Mouse (Mus musculus): ENCODE measurements around the gene Gnai2. TPM values are rescaled to one million over a fixed set of nuclear protein-coding genes. Genes with fewer than 3 reads are reported as not detected.
A peak's percentile ranks its signal among the peaks of the same experiment; 100 is the strongest.

The Gnai2 gene
- polyA plus RNA-seq, 1 experiment from 2014 or later = 570 TPM

GRCm38 (mm10) chr9:107615035-107615434, 20.1 kb downstream of the Gnai2 start:
- no peak for ATAC-seq (ENCODE audit: low FRiP score)
- peaks cover 63% of the 10 kb centered on the region for H3K36me3 ChIP-seq (replicated peaks)
- H3K27ac ChIP-seq = peak overlapping the region; percentile 43; the same call in 1 of the 2 replicates
- H3K4me2 ChIP-seq = no peak overlapping the region
- 82% methylated on average over 4 of the region's 4 CpGs for WGBS
- H3K4me1 ChIP-seq = peaks cover 53% of the 10 kb centered on the region
- no peaks in the 10 kb centered on the region for H3K9me3 ChIP-seq
- H3K4me3 ChIP-seq (replicated peaks) = no peak overlapping the region
- no peaks in the 10 kb centered on the region for H3K27me3 ChIP-seq
- H3K9ac ChIP-seq = no peak overlapping the region

GRCm38 (mm10) chr9:107612945-107613569, 22.1 kb downstream of the Gnai2 start:
- Histone ChIP-seq H3K27ac (peak overlapping the region; percentile 99), H3K27me3 (no peaks in the 10 kb centered on the region), H3K9ac (peak overlapping the region; percentile 71; the same call in 1 of the 2 replicates), H3K9me3 (no peaks in the 10 kb centered on the region), H3K4me2 (peak overlapping the region; percentile 61), H3K36me3 (replicated peaks) (peaks cover 43% of the 10 kb centered on the region), H3K4me3 (replicated peaks) (peak overlapping the region; percentile 36), H3K4me1 (peaks cover 55% of the 10 kb centered on the region)
- 0 out of 2 replicates have a peak, but pooled peaks have one; percentile 9 for ATAC-seq (ENCODE audit: low FRiP score)
- WGBS = 13% methylated on average over 12 of the region's 12 CpGs

GRCm38 (mm10) chr9:107612191-107612944, 22.8 kb downstream of the Gnai2 start:
- no peaks in the 10 kb centered on the region for H3K27me3 ChIP-seq
- H3K9ac ChIP-seq = peak overlapping the region; percentile 71
- peaks cover 37% of the 10 kb centered on the region for H3K36me3 ChIP-seq (replicated peaks)
- WGBS = 1% methylated on average over 45 of the region's 48 CpGs
- ATAC-seq (ENCODE audit: low FRiP score) = peak; percentile 94
- H3K27ac ChIP-seq = peak overlapping the region; percentile 99
- H3K4me3 ChIP-seq (replicated peaks) = peak overlapping the region; percentile 36
- peaks cover 62% of the 10 kb centered on the region for H3K4me1 ChIP-seq
- no peaks in the 10 kb centered on the region for H3K9me3 ChIP-seq
- H3K4me2 ChIP-seq = peak overlapping the region; percentile 61

GRCm38 (mm10) chr9:107611456-107612190, 23.5 kb downstream of the Gnai2 start:
- H3K4me2 ChIP-seq = peak overlapping the region; percentile 61
- H3K9me3 ChIP-seq = no peaks in the 10 kb centered on the region
- 69% methylated on average over 6 of the region's 6 CpGs for WGBS
- H3K9ac ChIP-seq = peak overlapping the region; percentile 71
- ATAC-seq (ENCODE audit: low FRiP score) = no peak; the same call in 1 of the 2 replicates
- H3K4me3 ChIP-seq (replicated peaks) = peak overlapping the region; percentile 36
- peaks cover 31% of the 10 kb centered on the region for H3K36me3 ChIP-seq (replicated peaks)
- peak overlapping the region; percentile 99 for H3K27ac ChIP-seq
- no peaks in the 10 kb centered on the region; the same call in 1 of the 2 replicates for H3K27me3 ChIP-seq
- peaks cover 69% of the 10 kb centered on the region for H3K4me1 ChIP-seq

- Histone ChIP-seq H3K27me3 (no peaks in the 10 kb centered on the region; the same call in 1 of the 2 replicates), H3K9me3 (no peaks in the 10 kb centered on the region), H3K27ac (peak overlapping the region; percentile 46; the same call in 1 of the 2 replicates), H3K4me2 (no peak overlapping the region), H3K36me3 (replicated peaks) (peaks cover 9% of the 10 kb centered on the region), H3K4me3 (replicated peaks) (no peak overlapping the region), H3K4me1 (peaks cover 72% of the 10 kb centered on the region), H3K9ac (peak overlapping the region; percentile 33; the same call in 1 of the 2 replicates)
- 66% methylated on average over 4 of the region's 4 CpGs for WGBS
- no peak for ATAC-seq (ENCODE audit: low FRiP score)
These were observed 25.7 kb downstream of the Gnai2 start for GRCm38 (mm10) chr9:107609433-107609830.

- no peak within 1 kb of the TSS for H3K4me3 ChIP-seq (replicated peaks)
- peaks cover 3% of the 10 kb centered on the region; the same call in 1 of the 2 replicates for H3K36me3 ChIP-seq (replicated peaks)
- no peaks in the 10 kb centered on the region for H3K9me3 ChIP-seq
- H3K27ac ChIP-seq = peak within 1 kb of the TSS; percentile 46; the same call in 1 of the 2 replicates
- no peak for ATAC-seq (ENCODE audit: low FRiP score)
- 44% methylated on average over 11 of the region's 12 CpGs for WGBS
- H3K27me3 ChIP-seq = no peaks in the 10 kb centered on the region; the same call in 1 of the 2 replicates
- H3K4me2 ChIP-seq = peak within 1 kb of the TSS; percentile 22; the same call in 1 of the 2 replicates
- peak within 1 kb of the TSS; percentile 33; the same call in 1 of the 2 replicates for H3K9ac ChIP-seq
- peaks cover 71% of the 10 kb centered on the region for H3K4me1 ChIP-seq
These were observed 26.3 kb downstream of the Gnai2 start, which contains the start of gene Sema3b for GRCm38 (mm10) chr9:107608741-107609432. Gene Sema3b, minus strand, starts transcription at chr9:107609229.

GRCm38 (mm10) chr9:107607653-107608245, 27.4 kb downstream of the Gnai2 start:
- no peak overlapping the region for H3K4me2 ChIP-seq
- WGBS = 59% methylated on average over 9 of the region's 9 CpGs
- no peak overlapping the region for H3K9ac ChIP-seq
- H3K27me3 ChIP-seq = no peaks in the 10 kb centered on the region; the same call in 1 of the 2 replicates
- H3K4me1 ChIP-seq = peaks cover 62% of the 10 kb centered on the region
- H3K9me3 ChIP-seq = no peaks in the 10 kb centered on the region
- no peak for ATAC-seq (ENCODE audit: low FRiP score)
- no peak overlapping the region for H3K27ac ChIP-seq
- H3K36me3 ChIP-seq (replicated peaks) = no peaks in the 10 kb centered on the region
- no peak overlapping the region for H3K4me3 ChIP-seq (replicated peaks)

GRCm38 (mm10) chr9:107607036-107607435, 28.1 kb downstream of the Gnai2 start:
- no peak overlapping the region for H3K27ac ChIP-seq
- 0 out of 2 replicates have a peak overlapping the region, but pooled peaks have one; percentile 25 for H3K9ac ChIP-seq
- H3K4me2 ChIP-seq = no peak overlapping the region
- no peak for ATAC-seq (ENCODE audit: low FRiP score)
- peaks cover 63% of the 10 kb centered on the region for H3K4me1 ChIP-seq
- H3K9me3 ChIP-seq = no peaks in the 10 kb centered on the region
- H3K36me3 ChIP-seq (replicated peaks) = no peaks in the 10 kb centered on the region
- WGBS = 75% methylated on average over 2 of the region's 2 CpGs
- H3K4me3 ChIP-seq (replicated peaks) = no peak overlapping the region
- H3K27me3 ChIP-seq = no peaks in the 10 kb centered on the region; the same call in 1 of the 2 replicates

GRCm38 (mm10) chr9:107606591-107606990, 28.6 kb downstream of the Gnai2 start:
- 21% methylated on average over 9 of the region's 9 CpGs for WGBS
- no peak for ATAC-seq (ENCODE audit: low FRiP score)
- Histone ChIP-seq H3K4me2 (no peak overlapping the region), H3K9me3 (no peaks in the 10 kb centered on the region), H3K27me3 (no peaks in the 10 kb centered on the region; the same call in 1 of the 2 replicates), H3K9ac (peak overlapping the region; percentile 25; the same call in 1 of the 2 replicates), H3K27ac (no peak overlapping the region), H3K4me3 (replicated peaks) (no peak overlapping the region), H3K4me1 (peaks cover 58% of the 10 kb centered on the region), H3K36me3 (replicated peaks) (no peaks in the 10 kb centered on the region)

GRCm38 (mm10) chr9:107605041-107605661, 30.0 kb downstream of the Gnai2 start:
- peak overlapping the region; percentile 15; the same call in 1 of the 2 replicates for H3K4me2 ChIP-seq
- no peak for ATAC-seq (ENCODE audit: low FRiP score)
- H3K27me3 ChIP-seq = peaks cover 3% of the 10 kb centered on the region; the same call in 1 of the 2 replicates
- H3K4me3 ChIP-seq (replicated peaks) = no peak overlapping the region
- H3K36me3 ChIP-seq (replicated peaks) = no peaks in the 10 kb centered on the region
- 0 out of 2 replicates have a peak overlapping the region, but pooled peaks have one; percentile 1 for H3K27ac ChIP-seq
- WGBS = 41% methylated on average over 23 of the region's 23 CpGs
- H3K9ac ChIP-seq = 0 out of 2 replicates have a peak overlapping the region, but pooled peaks have one; percentile 21
- peaks cover 53% of the 10 kb centered on the region for H3K4me1 ChIP-seq
- no peaks in the 10 kb centered on the region for H3K9me3 ChIP-seq

Data from forebrain, embryonic 12.5 days (tissue).